Mouse (Mus musculus) stomach, postnatal 0 days (tissue): Measurements from ENCODE around the gene Cntn5. TPM values are rescaled to one million over a fixed set of nuclear protein-coding genes. Genes with fewer than 3 reads are reported as not detected.

Source experiments
- ATAC-seq: fragments of 200-750 bp; cut with Nextera tagmentation; 2 replicates; pipeline ENCODE4 v1.8.0; 2017; ENCODE audit not compliant: low FRiP score, low TSS enrichment
- DNase-seq: peaks from one replicate; pipeline ENCODE4 v3.0.0-alpha.2; 2016; ENCODE audit warnings: low spot score
- H3K27ac ChIP-seq: fragments of 300-500 bp; sonication (generic); replicated peaks from 2 replicates; pipeline ENCODE4 v1.5.1; 2014; ENCODE audit warnings: mild to moderate bottlenecking, control low read depth
- H3K27me3 ChIP-seq: fragments of 300-500 bp; sonication (generic); 2 replicates; pipeline ENCODE4 v1.6.1; 2014; ENCODE audit warnings: low read length; ENCODE audit not compliant: control insufficient read depth, insufficient read depth
- H3K36me3 ChIP-seq: fragments of 300-500 bp; sonication (generic); 2 replicates; pipeline ENCODE4 v1.6.1; 2014; ENCODE audit warnings: low read length, mixed read lengths; ENCODE audit not compliant: control insufficient read depth, insufficient read depth
- H3K4me1 ChIP-seq: fragments of 300-500 bp; sonication (generic); replicated peaks from 2 replicates; pipeline ENCODE4 v1.6.1; 2014; ENCODE audit warnings: antibody characterized with exemption; ENCODE audit not compliant: control insufficient read depth, insufficient read depth
- H3K4me2 ChIP-seq: fragments of 300-500 bp; sonication (generic); replicated peaks from 2 replicates; pipeline ENCODE4 v1.6.1; 2014; ENCODE audit warnings: low read depth, mild to moderate bottlenecking, control low read depth, moderate library complexity
- H3K4me3 ChIP-seq: fragments of 300-500 bp; sonication (generic); 2 replicates; pipeline ENCODE4 v1.5.1; 2014; ENCODE audit warnings: low read depth, low read length, control low read depth
- H3K9ac ChIP-seq: fragments of 300-500 bp; sonication (generic); 2 replicates; pipeline ENCODE4 v1.6.1; 2014; ENCODE audit warnings: mild to moderate bottlenecking, low read length, control low read depth, mixed read lengths
- H3K9me3 ChIP-seq: fragments of 300-500 bp; sonication (generic); 2 replicates; pipeline ENCODE4 v1.6.1; 2016; ENCODE audit warnings: low read length; ENCODE audit not compliant: control insufficient read depth
- CTCF ChIP-seq: IDR thresholded peaks from 2 replicates; pipeline ENCODE4 v1.5.1; 2016; ENCODE audit warnings: antibody characterized with exemption, low read depth, mild to moderate bottlenecking, moderate library complexity
- EP300 ChIP-seq: optimal IDR thresholded peaks from 2 replicates; pipeline ENCODE3; 2016; ENCODE audit warnings: antibody characterized with exemption
- WGBS: fragments of 180-500 bp; shearing (Covaris S2); extraction: QIAGEN DNeasy Blood & Tissue Kit; methylation state at CpG from one replicate; pipeline ENCODE4 v1.1.7; 2014; 5-methylcytosine and 5-hydroxymethylcytosine counted together
- polyA plus RNA-seq: library from polyadenylated mRNA; unstranded; fragments of >200 nt; fragmentation: Nextera tagmentation; extraction: Ambion mirVana; gene quantifications from 2 replicates; pipeline ENCODE4 v1.2.1, GENCODE M21; 2015

The Cntn5 gene
- polyA plus RNA-seq, 1 experiment from 2014 or later, result 0.49 TPM

DNA sequence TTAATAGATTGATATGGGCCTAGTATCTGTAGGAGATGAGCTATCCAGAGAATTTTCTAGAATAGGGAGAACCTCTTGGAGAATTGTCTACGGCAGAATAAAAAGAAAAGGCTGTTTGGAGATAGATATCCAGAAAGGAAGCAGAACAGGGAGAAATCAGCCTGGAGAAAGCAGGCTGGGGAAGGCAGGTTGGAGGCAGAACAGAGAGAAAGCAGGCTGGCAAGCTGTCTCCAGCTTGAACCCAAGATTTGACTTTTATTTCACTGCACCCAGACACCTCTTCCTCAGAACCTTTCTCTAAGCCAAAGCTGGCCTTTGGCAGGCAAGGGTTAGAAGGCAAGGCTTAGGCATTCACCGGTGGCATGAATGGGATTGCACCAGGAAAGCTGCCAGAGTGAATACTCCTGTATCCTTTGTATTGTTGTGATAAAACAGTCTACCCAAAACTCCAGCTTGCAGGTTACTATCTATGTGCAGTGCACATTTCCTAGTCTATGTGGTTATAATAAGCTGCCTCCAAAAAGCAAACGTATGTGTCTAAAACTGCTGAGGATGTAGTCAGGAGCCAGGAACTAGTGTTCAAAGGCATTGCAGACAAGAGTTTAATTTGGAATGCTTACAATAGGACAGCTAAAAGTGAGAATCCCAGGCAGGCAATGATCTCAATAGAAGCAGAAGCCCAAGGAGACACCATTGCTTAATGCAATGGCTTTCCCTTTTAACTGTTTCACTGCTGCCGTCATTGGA is 553.5 kb downstream of the Cntn5 start:
- no peaks in the 10 kb centered on the region for H3K9me3 ChIP-seq
- no peaks in the 10 kb centered on the region for H3K36me3 ChIP-seq
- no peaks in the 10 kb centered on the region for H3K27me3 ChIP-seq
- H3K27ac ChIP-seq, result no peak overlapping the region
- H3K4me3 ChIP-seq, result no peak overlapping the region
- H3K4me2 ChIP-seq, result no peak overlapping the region
- WGBS, result 83% methylated on average over 4 of the region's 4 CpGs
- no peak overlapping the region for H3K9ac ChIP-seq
- no peaks in the 10 kb centered on the region for H3K4me1 ChIP-seq
- TF ChIP-seq CTCF, result no peak
- TF ChIP-seq EP300, result no peak
- ATAC-seq (no peak), DNase-seq (no peak)

- no peak overlapping the region for H3K27ac ChIP-seq
- H3K4me1 ChIP-seq, result no peaks in the 10 kb centered on the region
- DNase-seq (no peak), ATAC-seq (no peak)
- H3K4me3 ChIP-seq, result no peak overlapping the region
- no peaks in the 10 kb centered on the region for H3K36me3 ChIP-seq
- 88% methylated on average over 11 of the region's 11 CpGs for WGBS
- no peak overlapping the region for H3K9ac ChIP-seq
- H3K4me2 ChIP-seq, result no peak overlapping the region
- no peaks in the 10 kb centered on the region for H3K9me3 ChIP-seq
- TF ChIP-seq EP300, result no peak
- TF ChIP-seq CTCF, result 0 out of 2 replicates have a peak, but pooled peaks have one; percentile 13
- no peaks in the 10 kb centered on the region for H3K27me3 ChIP-seq
Measured at GRCm38 (mm10) chr9:10348741-10349140, 555.8 kb downstream of the Cntn5 start.

DNA sequence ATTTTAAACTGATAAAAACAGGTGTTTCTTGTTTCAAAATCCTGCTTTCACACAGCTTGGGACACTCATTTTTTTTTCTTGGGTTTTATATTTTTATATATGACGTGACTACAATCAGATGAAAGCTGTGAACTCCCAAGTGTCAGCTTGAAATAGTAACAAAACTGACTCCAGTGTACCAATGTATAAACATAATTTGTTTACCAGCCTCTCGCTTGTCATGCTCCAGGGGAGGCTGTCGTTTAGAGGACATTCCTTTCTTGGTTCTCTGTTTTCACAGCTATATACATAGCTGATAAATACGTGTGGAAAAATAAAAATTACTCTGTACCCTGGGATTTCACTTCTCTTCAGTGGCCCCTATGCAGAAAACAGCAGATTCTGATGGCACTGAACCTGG is 556.4 kb downstream of the Cntn5 start:
- H3K27me3 ChIP-seq, result no peaks in the 10 kb centered on the region
- no peak for TF ChIP-seq CTCF
- no peak for TF ChIP-seq EP300
- no peaks in the 10 kb centered on the region for H3K4me1 ChIP-seq
- H3K36me3 ChIP-seq, result no peaks in the 10 kb centered on the region
- no peak for ATAC-seq
- no peak overlapping the region for H3K9ac ChIP-seq
- H3K27ac ChIP-seq, result no peak overlapping the region
- H3K4me3 ChIP-seq, result no peak overlapping the region
- no peaks in the 10 kb centered on the region for H3K9me3 ChIP-seq
- H3K4me2 ChIP-seq, result no peak overlapping the region
- WGBS, result 33% methylated on average over 4 of the region's 4 CpGs
- no peak for DNase-seq

- Histone ChIP-seq H3K4me2 (no peak overlapping the region), H3K9ac (no peak overlapping the region), H3K4me3 (no peak overlapping the region), H3K27ac (no peak overlapping the region), H3K9me3 (no peaks in the 10 kb centered on the region), H3K4me1 (no peaks in the 10 kb centered on the region), H3K36me3 (no peaks in the 10 kb centered on the region), H3K27me3 (no peaks in the 10 kb centered on the region)
- TF ChIP-seq CTCF, result no peak
- TF ChIP-seq EP300, result no peak
- ATAC-seq (no peak), DNase-seq (no peak)
Measured at GRCm38 (mm10) chr9:10340751-10341150, 563.8 kb downstream of the Cntn5 start.

GRCm38 (mm10) chr9:10339716-10340115 is 564.9 kb downstream of the Cntn5 start:
- Histone ChIP-seq H3K4me2 (no peak overlapping the region), H3K27ac (no peak overlapping the region), H3K9ac (no peak overlapping the region), H3K36me3 (no peaks in the 10 kb centered on the region), H3K27me3 (no peaks in the 10 kb centered on the region), H3K9me3 (no peaks in the 10 kb centered on the region), H3K4me1 (no peaks in the 10 kb centered on the region), H3K4me3 (no peak overlapping the region)
- ATAC-seq (no peak), DNase-seq (no peak)
- 46% methylated on average over 1 of the region's 1 CpGs for WGBS
- no peak for TF ChIP-seq CTCF
- no peak for TF ChIP-seq EP300

GRCm38 (mm10) chr9:10324697-10325368 is 579.7 kb downstream of the Cntn5 start:
- WGBS, result 36% methylated on average over 7 of the region's 7 CpGs

More at GRCm38 (mm10) chr9:10324697-10325368, 579.7 kb downstream of the Cntn5 start:
- H3K4me1 ChIP-seq, result no peaks in the 10 kb centered on the region
- no peak for ATAC-seq
- no peaks in the 10 kb centered on the region for H3K27me3 ChIP-seq
- no peak overlapping the region for H3K4me2 ChIP-seq
- H3K36me3 ChIP-seq, result no peaks in the 10 kb centered on the region
- no peak overlapping the region for H3K27ac ChIP-seq
- no peaks in the 10 kb centered on the region for H3K9me3 ChIP-seq
- DNase-seq, result peak; percentile 36
- H3K9ac ChIP-seq, result no peak overlapping the region
- H3K4me3 ChIP-seq, result no peak overlapping the region
- TF ChIP-seq EP300 (no peak), CTCF (peak; percentile 76)
